Mouse (Mus musculus) intestine, embryonic 14.5 days (tissue): ENCODE data around the gene Actrt3. TPM values are rescaled to one million over a fixed set of nuclear protein-coding genes. Genes with fewer than 3 reads are reported as not detected.
"Not testable (repeated sequence)": the region's sequence is repeated elsewhere in the genome, so short reads cannot be mapped to it uniquely, and the experiment has no call there.

Source experiments
- ATAC-seq: fragments of 200-750 bp; cut with Nextera tagmentation; replicated peaks from 2 replicates; pipeline ENCODE4 v1.8.0; 2017; ENCODE audit warnings: low read depth, moderate number of reproducible peaks, moderate TSS enrichment, moderate library complexity; ENCODE audit not compliant: low FRiP score, low TSS enrichment
- DNase-seq: peaks from one replicate; pipeline ENCODE4 v3.0.0-alpha.2; 2018; ENCODE audit warnings: low spot score
- H3K27ac ChIP-seq: fragments of 300-500 bp; sonication (generic); 2 replicates; pipeline ENCODE4 v1.5.1; 2014; ENCODE audit warnings: low read depth, mild to moderate bottlenecking, control low read depth
- H3K27me3 ChIP-seq: fragments of 300-500 bp; sonication (generic); replicated peaks from 2 replicates; pipeline ENCODE4 v1.6.1; 2014; ENCODE audit warnings: low read length, control low read depth; ENCODE audit not compliant: control insufficient read depth, insufficient read depth
- H3K36me3 ChIP-seq: fragments of 300-500 bp; sonication (generic); 2 replicates; pipeline ENCODE4 v1.6.1; 2014; ENCODE audit warnings: low read length, control low read depth; ENCODE audit not compliant: control insufficient read depth, insufficient read depth
- H3K4me1 ChIP-seq: fragments of 300-500 bp; sonication (generic); replicated peaks from 2 replicates; pipeline ENCODE4 v1.6.1; 2014; ENCODE audit warnings: low read length, control low read depth, mixed read lengths; ENCODE audit not compliant: control insufficient read depth, insufficient read depth
- H3K4me2 ChIP-seq: fragments of 300-500 bp; sonication (generic); 2 replicates; pipeline ENCODE4 v1.6.1; 2014; ENCODE audit warnings: low read length
- H3K4me3 ChIP-seq: fragments of 300-500 bp; sonication (generic); 2 replicates; pipeline ENCODE4 v1.5.1; 2014; ENCODE audit warnings: low read depth, low read length, control low read depth, mixed read lengths
- H3K9ac ChIP-seq: fragments of 300-500 bp; sonication (generic); 2 replicates; pipeline ENCODE4 v1.6.1; 2014; ENCODE audit warnings: mild to moderate bottlenecking, low read length
- H3K9me3 ChIP-seq: fragments of 300-500 bp; sonication (generic); 2 replicates; pipeline ENCODE4 v1.6.1; 2016; ENCODE audit warnings: low read length, control low read depth; ENCODE audit not compliant: control insufficient read depth
- WGBS: fragments of 180-500 bp; shearing (Covaris S2); extraction: QIAGEN DNeasy Blood & Tissue Kit; methylation state at CpG from one replicate; pipeline ENCODE4 v1.1.7; 2014; 5-methylcytosine and 5-hydroxymethylcytosine counted together
- polyA plus RNA-seq: library from polyadenylated mRNA; unstranded; fragments of >200 nt; fragmentation: Nextera tagmentation; extraction: Ambion mirVana; gene quantifications from 2 replicates; pipeline ENCODE4 v1.2.1, GENCODE M21; 2014

The Actrt3 gene
- polyA plus RNA-seq, 1 experiment from 2014 or later = 0.23 TPM

- H3K9ac ChIP-seq = no peak overlapping the region
- no peak overlapping the region for H3K4me3 ChIP-seq
- DNase-seq = no peak
- 84% methylated on average over 7 of the region's 7 CpGs for WGBS
- no peaks in the 10 kb centered on the region for H3K36me3 ChIP-seq
- no peak overlapping the region for H3K27ac ChIP-seq
- no peak for ATAC-seq
- H3K27me3 ChIP-seq = peaks cover 9% of the 10 kb centered on the region; the same call in 1 of the 2 replicates
- peaks cover 4% of the 10 kb centered on the region; the same call in 1 of the 2 replicates for H3K4me1 ChIP-seq
- no peak overlapping the region for H3K4me2 ChIP-seq
- H3K9me3 ChIP-seq = no peaks in the 10 kb centered on the region
These were observed 2.5 kb downstream of the Actrt3 start for GRCm38 (mm10) chr3:30597271-30597670.

- H3K9ac ChIP-seq = peak overlapping the region; percentile 75
- peak; percentile 33; the same call in 1 of the 2 replicates for ATAC-seq
- peak overlapping the region; percentile 70 for H3K4me3 ChIP-seq
- H3K4me2 ChIP-seq = peak overlapping the region; percentile 91
- peaks cover 4% of the 10 kb centered on the region; the same call in 1 of the 2 replicates for H3K4me1 ChIP-seq
- H3K9me3 ChIP-seq = no peaks in the 10 kb centered on the region
- H3K27me3 ChIP-seq = peaks cover 9% of the 10 kb centered on the region; the same call in 1 of the 2 replicates
- peak; percentile 76 for DNase-seq
- H3K36me3 ChIP-seq = no peaks in the 10 kb centered on the region
- WGBS = under 1% methylated on average over 62 of the region's 62 CpGs
- H3K27ac ChIP-seq = no peak overlapping the region
These were observed 4.5 kb downstream of the Actrt3 start for GRCm38 (mm10) chr3:30595111-30595832.

- no peak for DNase-seq
- no peak overlapping the region for H3K9ac ChIP-seq
- no peak overlapping the region for H3K27ac ChIP-seq
- peaks cover 5% of the 10 kb centered on the region; the same call in 1 of the 2 replicates for H3K27me3 ChIP-seq
- H3K9me3 ChIP-seq = no peaks in the 10 kb centered on the region
- H3K4me1 ChIP-seq = no peaks in the 10 kb centered on the region
- H3K4me2 ChIP-seq = no peak overlapping the region
- no peak overlapping the region for H3K4me3 ChIP-seq
- 72% methylated on average over 4 of the region's 4 CpGs for WGBS
- ATAC-seq = no peak
- H3K36me3 ChIP-seq = no peaks in the 10 kb centered on the region
These were observed 5.8 kb downstream of the Actrt3 start for GRCm38 (mm10) chr3:30593719-30594485.

- DNase-seq = peak; percentile 66
- no peak overlapping the region for H3K27ac ChIP-seq
- H3K4me1 ChIP-seq = no peaks in the 10 kb centered on the region
- H3K9me3 ChIP-seq = no peaks in the 10 kb centered on the region
- H3K9ac ChIP-seq = no peak overlapping the region
- no peak overlapping the region for H3K4me3 ChIP-seq
- no peaks in the 10 kb centered on the region for H3K27me3 ChIP-seq
- no peak overlapping the region for H3K4me2 ChIP-seq
- ATAC-seq = peak; percentile 69
- no peaks in the 10 kb centered on the region for H3K36me3 ChIP-seq
- 1% methylated on average over 2 of the region's 2 CpGs for WGBS
These were observed 7.3 kb downstream of the Actrt3 start for GRCm38 (mm10) chr3:30592418-30592853.

GRCm38 (mm10) chr3:30588865-30589264 lies 10.9 kb downstream of the Actrt3 start:
- Histone ChIP-seq H3K4me1 (no peaks in the 10 kb centered on the region), H3K4me2 (no peak overlapping the region), H3K9me3 (no peaks in the 10 kb centered on the region), H3K9ac (no peak overlapping the region), H3K27ac (no peak overlapping the region), H3K4me3 (no peak overlapping the region), H3K27me3 (no peaks in the 10 kb centered on the region), H3K36me3 (no peaks in the 10 kb centered on the region)
- ATAC-seq = no peak
- WGBS = 80% methylated on average over 6 of the region's 6 CpGs
- no peak for DNase-seq

- Histone ChIP-seq H3K4me2 (no peak overlapping the region), H3K4me3 (no peak overlapping the region), H3K4me1 (no peaks in the 10 kb centered on the region), H3K36me3 (no peaks in the 10 kb centered on the region), H3K27ac (no peak overlapping the region), H3K9ac (no peak overlapping the region), H3K27me3 (no peaks in the 10 kb centered on the region), H3K9me3 (no peaks in the 10 kb centered on the region)
- WGBS = 21% methylated on average over 2 of the region's 2 CpGs
- DNase-seq = no peak
- ATAC-seq = no peak
These were observed 26.2 kb downstream of the Actrt3 start for GRCm38 (mm10) chr3:30573549-30573948.

- H3K27ac ChIP-seq, DNase-seq, H3K27me3 ChIP-seq, H3K36me3 ChIP-seq, H3K4me1 ChIP-seq, ATAC-seq, H3K9ac ChIP-seq, H3K9me3 ChIP-seq, H3K4me3 ChIP-seq, H3K4me2 ChIP-seq: not testable (repeated sequence)
- WGBS = no CpG with 5 or more reads among the region's 2 CpGs
These were observed 33.4 kb downstream of the Actrt3 start for GRCm38 (mm10) chr3:30566333-30566732.

- no peak overlapping the region for H3K9ac ChIP-seq
- no peaks in the 10 kb centered on the region for H3K36me3 ChIP-seq
- 53% methylated on average over 6 of the region's 6 CpGs for WGBS
- no peaks in the 10 kb centered on the region for H3K27me3 ChIP-seq
- DNase-seq (peak; percentile 25), ATAC-seq (no peak)
- H3K4me1 ChIP-seq = no peaks in the 10 kb centered on the region
- H3K27ac ChIP-seq = no peak overlapping the region
- no peaks in the 10 kb centered on the region for H3K9me3 ChIP-seq
- no peak overlapping the region for H3K4me3 ChIP-seq
- no peak overlapping the region for H3K4me2 ChIP-seq
These were observed 38.9 kb downstream of the Actrt3 start for GRCm38 (mm10) chr3:30560677-30561314.
